Mouse (Mus musculus): Measurements from ENCODE around the gene Glt28d2. TPM values are rescaled to one million over a fixed set of nuclear protein-coding genes. Genes with fewer than 3 reads are reported as not detected.
"Not testable (repeated sequence)": the region's sequence is repeated elsewhere in the genome, so short reads cannot be mapped to it uniquely, and the experiment has no call there.

Glt28d2 gene
- total RNA-seq (2021), result under 1 TPM; 0.47 to 0.70 TPM

GRCm38 (mm10) chr3:85887239-85887827, at the start of gene Glt28d2, which contains the start of gene Gm37240:
Glt28d2 (minus strand) TSS chr3:85887516.
Gm37240 (minus strand) TSS chr3:85887518.
- peak; percentile 61 to 66 for DNase-seq (ENCODE audit: low spot score in 2 of 2)
- intact Hi-C loops (cut with DNase I), result no loop called here

GRCm38 (mm10) chr3:85933586-85933985, 46.3 kb upstream of the Glt28d2 start:
- no peak for DNase-seq (ENCODE audit: low spot score in 2 of 2)

GRCm38 (mm10) chr3:85931859-85932258, 44.5 kb upstream of the Glt28d2 start:
- intact Hi-C loops (cut with DNase I), result no loop called here
- DNase-seq (ENCODE audit: low spot score in 2 of 2), result no peak

More at GRCm38 (mm10) chr3:85933586-85933985, 46.3 kb upstream of the Glt28d2 start:
- intact Hi-C loops (cut with DNase I), result no loop called here

GRCm38 (mm10) chr3:85930671-85931255, 43.4 kb upstream of the Glt28d2 start:
- DNase-seq (ENCODE audit: low spot score in 2 of 2), result no peak
- intact Hi-C loops (cut with DNase I), result no loop called here

- intact Hi-C loops (cut with DNase I), result loop anchor here (10.0 kb wide), 1 partner anchor 195 kb away; no protein-coding TSS in a partner anchor
- DNase-seq (ENCODE audit: low spot score in 2 of 2), result no peak
Measured at GRCm38 (mm10) chr3:85929711-85930110, 42.4 kb upstream of the Glt28d2 start.

- intact Hi-C loops (cut with DNase I), result loop anchor here (10.0 kb wide), 1 partner anchor 197 kb away; no protein-coding TSS in a partner anchor
- no peak for DNase-seq (ENCODE audit: low spot score in 2 of 2)
Measured at GRCm38 (mm10) chr3:85928140-85928611, 40.9 kb upstream of the Glt28d2 start.

GRCm38 (mm10) chr3:85927296-85927695, 40.0 kb upstream of the Glt28d2 start:
- intact Hi-C loops (cut with DNase I), result loop anchor here (10.0 kb wide), 1 partner anchor 198 kb away; no protein-coding TSS in a partner anchor
- DNase-seq (ENCODE audit: low spot score in 2 of 2), result no peak

GRCm38 (mm10) chr3:85923954-85924945, 36.9 kb upstream of the Glt28d2 start:
- intact Hi-C loops (cut with DNase I), result loop anchor here (5.0 to 10.0 kb wide), 3 partner anchors 201 to 1002 kb away; partner anchors contain the start of gene Gatb
- DNase-seq (ENCODE audit: low spot score in 2 of 2), result peak; percentile 78 to 85

GRCm38 (mm10) chr3:85923343-85923742, 36.0 kb upstream of the Glt28d2 start:
- intact Hi-C loops (cut with DNase I), result loop anchor here (5.0 to 10.0 kb wide), 3 partner anchors 201 to 1001 kb away; partner anchors contain the start of gene Gatb
- no peak for DNase-seq (ENCODE audit: low spot score in 2 of 2)

- intact Hi-C loops (cut with DNase I), result loop anchor here (5.0 to 10.0 kb wide), 3 partner anchors 202 to 1000 kb away; partner anchors contain the start of gene Gatb
- DNase-seq (ENCODE audit: low spot score in 2 of 2), result no peak
Measured at GRCm38 (mm10) chr3:85922331-85922730, 35.0 kb upstream of the Glt28d2 start.

- intact Hi-C loops (cut with DNase I), result loop anchor here (5.0 to 10.0 kb wide), 3 partner anchors 204 to 998 kb away; partner anchors contain the start of gene Gatb
Measured at GRCm38 (mm10) chr3:85920671-85921070, 33.4 kb upstream of the Glt28d2 start.

GRCm38 (mm10) chr3:85917600-85917999, 30.3 kb upstream of the Glt28d2 start:
- peak; percentile 17 to 26 for DNase-seq (ENCODE audit: low spot score in 2 of 2)

More at GRCm38 (mm10) chr3:85920671-85921070, 33.4 kb upstream of the Glt28d2 start:
- not testable (repeated sequence) for DNase-seq (ENCODE audit: low spot score in 2 of 2)

GRCm38 (mm10) chr3:85914806-85915205, 27.5 kb upstream of the Glt28d2 start:
- no peak for DNase-seq (ENCODE audit: low spot score in 2 of 2)
- intact Hi-C loops (cut with DNase I), result loop anchor here (5.0 kb wide), 1 partner anchor 208 kb away; no protein-coding TSS in a partner anchor

More at GRCm38 (mm10) chr3:85917600-85917999, 30.3 kb upstream of the Glt28d2 start:
- intact Hi-C loops (cut with DNase I), result loop anchor here (5.0 kb wide), 1 partner anchor 210 kb away; no protein-coding TSS in a partner anchor

- intact Hi-C loops (cut with DNase I), result no loop called here
- no peak for DNase-seq (ENCODE audit: low spot score in 2 of 2)
Measured at GRCm38 (mm10) chr3:85907136-85907535, 19.8 kb upstream of the Glt28d2 start.

- intact Hi-C loops (cut with DNase I), result no loop called here
- DNase-seq (ENCODE audit: low spot score in 2 of 2), result no peak
Measured at GRCm38 (mm10) chr3:85904371-85904770, 17.1 kb upstream of the Glt28d2 start.

GRCm38 (mm10) chr3:85895020-85895419, 7.7 kb upstream of the Glt28d2 start:
- intact Hi-C loops (cut with DNase I), result no loop called here

GRCm38 (mm10) chr3:85891571-85891970, 4.3 kb upstream of the Glt28d2 start:
- intact Hi-C loops (cut with DNase I), result no loop called here
- peak in 1 of 2 experiments; percentile 10 for DNase-seq (ENCODE audit: low spot score in 2 of 2)

More at GRCm38 (mm10) chr3:85895020-85895419, 7.7 kb upstream of the Glt28d2 start:
- no peak for DNase-seq (ENCODE audit: low spot score in 2 of 2)

GRCm38 (mm10) chr3:85888221-85888671, 930 bp upstream of the Glt28d2 start:
- intact Hi-C loops (cut with DNase I), result no loop called here
- peak; percentile 7 to 9 for DNase-seq (ENCODE audit: low spot score in 2 of 2)

Data from left cerebral cortex, postnatal 36 days (tissue).